Mouse (Mus musculus) spleen, adult 2 months (tissue): Measurements from ENCODE around the gene Trmt10a. TPM values are rescaled to one million over a fixed set of nuclear protein-coding genes. Genes with fewer than 3 reads are reported as not detected.

ENCODE experiments used
- DNase-seq, 2 experiments: peaks; one replicate each; pipeline versions ENCODE4 v3.0.0 to v3.0.0-alpha.2; 2012 to 2021; ENCODE audit warnings: low spot score in 2 of 2, low read depth in 1 of 2
- H3K27ac ChIP-seq: fragments of 200-500 bp; 2 replicates; pipeline ENCODE4 v1.5.1; 2012; ENCODE audit warnings: low read length, inconsistent platforms; ENCODE audit not compliant: insufficient read depth
- H3K27me3 ChIP-seq: fragments of 200-500 bp; 2 replicates; pipeline ENCODE4 v1.6.1; 2012; ENCODE audit warnings: mild to moderate bottlenecking, moderate library complexity, low read length, inconsistent platforms; ENCODE audit not compliant: control insufficient read depth, insufficient read depth
- H3K36me3 ChIP-seq: fragments of 200-500 bp; 2 replicates; pipeline ENCODE4 v1.6.1; 2012; ENCODE audit warnings: mild to moderate bottlenecking, low read length, inconsistent platforms; ENCODE audit not compliant: control insufficient read depth, insufficient read depth
- H3K4me1 ChIP-seq: fragments of 200-500 bp; 2 replicates; pipeline ENCODE4 v1.6.1; 2011; ENCODE audit warnings: inconsistent platforms; ENCODE audit not compliant: control insufficient read depth, insufficient read depth, insufficient read length
- H3K4me3 ChIP-seq: fragments of 200-500 bp; 2 replicates; pipeline ENCODE4 v1.5.1; 2011; ENCODE audit warnings: mild to moderate bottlenecking, inconsistent platforms; ENCODE audit not compliant: insufficient read depth, insufficient read length; ENCODE audit errors: extremely low read depth
- CTCF ChIP-seq: fragments of 200-500 bp; IDR thresholded peaks from 2 replicates; pipeline ENCODE4 v1.5.1; 2011; ENCODE audit warnings: mild to moderate bottlenecking, inconsistent platforms; ENCODE audit not compliant: insufficient read depth, insufficient read length, insufficient replicate concordance; ENCODE audit errors: extremely low read depth
- POLR2A ChIP-seq: fragments of 200-500 bp; IDR thresholded peaks from 2 replicates; pipeline ENCODE4 v1.6.1; 2011; ENCODE audit warnings: low read depth, low read length, inconsistent platforms
- WGBS: fragments of 180-500 bp; shearing (Covaris S2); methylation state at CpG from one replicate; pipeline ENCODE4 v1.1.7; 2018; 5-methylcytosine and 5-hydroxymethylcytosine counted together
- polyA plus RNA-seq: library from polyadenylated mRNA; depleted of rRNA; stranded (reverse); fragments of >200 nt; gene quantifications from 2 replicates; pipeline ENCODE4 v1.2.3, GENCODE M21; 2012; rRNA removed

Gene Trmt10a
- 0.43 and 0.64 TPM in 2 replicates for polyA plus RNA-seq

DNA sequence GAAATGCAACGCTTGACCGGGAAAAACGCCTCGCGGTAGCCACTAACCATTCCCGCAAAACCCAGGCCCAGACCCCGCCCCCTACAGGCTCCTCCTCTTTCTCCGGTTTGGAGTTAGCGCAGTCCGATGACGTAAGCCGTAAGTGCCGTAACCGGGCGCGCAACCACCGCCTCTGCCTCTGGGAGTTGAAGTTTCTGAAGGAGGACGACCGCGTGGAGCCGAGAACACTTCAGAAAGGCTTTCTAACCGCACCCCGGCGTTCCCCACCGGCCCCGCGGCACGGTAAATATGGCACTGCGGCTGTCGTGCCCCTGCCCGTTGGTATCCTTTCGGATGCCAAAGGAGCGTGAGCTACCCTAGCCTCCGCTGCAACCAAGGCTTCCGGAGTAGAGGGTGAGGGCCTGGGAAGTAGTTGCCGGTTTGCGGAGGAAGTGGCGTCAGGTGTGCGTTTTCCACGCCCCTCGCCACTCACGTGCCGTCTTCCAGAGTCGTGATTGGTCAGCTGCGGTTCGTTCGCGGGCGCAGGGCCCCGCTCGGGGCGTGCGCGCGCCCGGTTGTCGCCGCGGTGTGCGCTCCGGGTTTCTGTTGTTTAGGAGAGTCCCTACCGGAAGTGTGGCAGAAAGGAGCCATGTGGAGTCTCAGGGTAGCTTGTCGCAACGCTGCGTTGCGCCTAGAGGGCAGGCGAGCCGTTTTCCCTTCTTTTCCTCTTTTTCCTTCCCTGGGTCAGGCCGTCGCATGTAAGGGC is at the start of gene Trmt10a:
TSS of gene Trmt10a (plus strand) at position 134 of the 745 bp plus-strand sequence.
- DNase-seq: peak; percentile 96 to 97
- peak within 1 kb of the TSS; percentile 100 for H3K27ac ChIP-seq
- no peak for TF ChIP-seq CTCF
- TF ChIP-seq POLR2A: peak; percentile 74
- no peaks in the 10 kb centered on the region for H3K27me3 ChIP-seq
- H3K36me3 ChIP-seq: no peaks in the 10 kb centered on the region
- H3K4me3 ChIP-seq: peak within 1 kb of the TSS; percentile 95
- 1% methylated on average over 70 of the region's 70 CpGs for WGBS
- no peaks in the 10 kb centered on the region for H3K4me1 ChIP-seq

DNA sequence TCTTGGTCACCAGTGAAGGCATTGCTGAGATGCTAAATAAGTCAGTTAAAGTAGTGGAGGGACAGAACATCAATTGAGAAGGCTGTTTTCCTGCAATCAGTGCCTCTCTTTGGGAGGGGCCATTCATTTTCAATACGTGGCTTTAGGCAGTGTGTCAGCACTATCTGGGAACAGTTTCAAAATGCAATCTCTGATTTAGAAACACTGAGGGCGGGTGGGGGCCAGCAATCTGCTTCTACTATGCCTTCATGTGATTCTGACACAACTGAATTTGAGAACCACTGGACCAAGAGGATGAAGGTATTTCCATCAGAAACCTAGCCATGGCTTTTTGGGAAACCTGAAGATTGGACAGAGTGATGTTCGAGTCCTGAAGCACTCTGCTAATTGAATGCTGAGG is 47.9 kb upstream of the Trmt10a start:
- Histone ChIP-seq H3K27me3 (no peaks in the 10 kb centered on the region), H3K36me3 (no peaks in the 10 kb centered on the region), H3K27ac (no peak overlapping the region), H3K4me3 (no peak overlapping the region), H3K4me1 (no peaks in the 10 kb centered on the region)
- WGBS: 87% methylated on average over 3 of the region's 3 CpGs
- no peak for TF ChIP-seq CTCF
- TF ChIP-seq POLR2A: no peak
- no peak for DNase-seq

DNA sequence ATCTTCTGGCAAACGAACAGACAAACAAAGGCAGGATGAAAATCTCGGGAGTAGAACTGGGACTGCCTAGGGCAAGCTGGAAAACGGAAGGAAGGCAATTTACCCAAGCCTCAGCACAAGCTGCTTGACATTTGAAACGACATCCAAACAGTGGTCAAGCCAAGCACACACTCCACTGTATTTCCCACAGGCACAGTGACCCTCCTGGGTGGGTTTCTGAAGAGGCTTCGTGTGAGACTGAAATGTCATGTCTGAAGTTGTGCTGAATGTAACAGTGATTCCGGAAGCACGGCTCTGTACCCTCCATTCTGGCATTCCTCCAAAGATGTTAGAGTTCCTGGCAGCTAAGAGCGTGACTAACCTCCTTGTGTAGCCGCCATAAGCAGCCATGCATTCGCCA is 47.5 kb upstream of the Trmt10a start:
- TF ChIP-seq POLR2A (no peak), CTCF (no peak)
- Histone ChIP-seq H3K27me3 (no peaks in the 10 kb centered on the region), H3K4me3 (no peak overlapping the region), H3K27ac (no peak overlapping the region), H3K36me3 (no peaks in the 10 kb centered on the region), H3K4me1 (no peaks in the 10 kb centered on the region)
- DNase-seq: no peak
- 85% methylated on average over 10 of the region's 10 CpGs for WGBS

- no peak for TF ChIP-seq CTCF
- no peak for TF ChIP-seq POLR2A
- WGBS: 91% methylated on average over 19 of the region's 19 CpGs
- Histone ChIP-seq H3K27ac (no peak overlapping the region), H3K4me1 (no peaks in the 10 kb centered on the region), H3K27me3 (no peaks in the 10 kb centered on the region), H3K36me3 (no peaks in the 10 kb centered on the region), H3K4me3 (no peak overlapping the region)
- no peak for DNase-seq
Measured at GRCm38 (mm10) chr3:138096263-138097028, 46.8 kb upstream of the Trmt10a start.

DNA sequence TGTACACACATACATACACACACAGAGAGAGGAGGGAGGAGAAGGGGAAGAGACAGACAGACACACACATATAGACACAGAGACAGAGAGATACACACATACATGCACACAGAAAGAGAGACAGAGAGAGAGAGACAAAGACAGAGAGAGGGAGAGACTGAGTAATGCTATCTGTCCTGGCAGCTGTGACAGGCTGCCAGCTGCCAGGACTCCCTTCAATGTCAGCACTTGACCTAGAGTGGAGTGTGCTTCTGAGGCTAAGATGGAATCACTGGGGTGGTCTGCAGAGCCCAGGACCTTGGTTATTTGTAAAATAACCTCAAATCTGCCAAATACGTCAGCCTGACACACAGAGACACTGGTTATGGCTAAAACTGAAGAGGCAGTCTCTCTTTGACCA is 45.5 kb upstream of the Trmt10a start:
- WGBS: 94% methylated on average over 1 of the region's 1 CpGs
- Histone ChIP-seq H3K27me3 (no peaks in the 10 kb centered on the region), H3K4me1 (no peaks in the 10 kb centered on the region), H3K36me3 (no peaks in the 10 kb centered on the region), H3K27ac (no peak overlapping the region), H3K4me3 (no peak overlapping the region)
- TF ChIP-seq CTCF (no peak), POLR2A (no peak)
- DNase-seq: no peak

DNA sequence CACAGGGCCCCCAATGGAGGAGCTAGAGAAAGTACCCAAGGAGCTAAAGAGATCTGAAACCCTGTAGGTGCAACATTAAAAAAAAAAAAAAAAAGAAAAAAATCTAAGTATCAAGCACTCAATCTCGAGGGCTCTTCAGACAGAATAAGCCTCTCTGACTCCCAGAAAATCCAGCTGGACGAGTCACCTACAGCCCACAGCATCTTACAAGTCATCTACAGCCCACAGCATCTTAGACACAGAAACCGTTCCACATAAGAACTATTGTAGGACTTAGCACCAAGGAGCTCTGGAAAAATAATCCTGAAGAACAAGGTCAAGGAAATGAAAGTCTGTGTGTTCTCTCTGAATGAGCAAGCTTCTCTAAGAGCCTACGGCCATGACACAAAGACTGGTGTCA is 41.3 kb upstream of the Trmt10a start:
- Histone ChIP-seq H3K4me1 (no peaks in the 10 kb centered on the region), H3K27me3 (no peaks in the 10 kb centered on the region), H3K4me3 (no peak overlapping the region), H3K27ac (no peak overlapping the region), H3K36me3 (no peaks in the 10 kb centered on the region)
- DNase-seq: no peak
- 86% methylated on average over 4 of the region's 4 CpGs for WGBS
- no peak for TF ChIP-seq POLR2A
- TF ChIP-seq CTCF: no peak

GRCm38 (mm10) chr3:138103690-138104089 is 39.6 kb upstream of the Trmt10a start:
- H3K36me3 ChIP-seq: no peaks in the 10 kb centered on the region
- 86% methylated on average over 4 of the region's 4 CpGs for WGBS

More at GRCm38 (mm10) chr3:138103690-138104089, 39.6 kb upstream of the Trmt10a start:
- Histone ChIP-seq H3K27me3 (no peaks in the 10 kb centered on the region), H3K4me3 (no peak overlapping the region), H3K27ac (no peak overlapping the region), H3K4me1 (no peaks in the 10 kb centered on the region)
- no peak for DNase-seq
- no peak for TF ChIP-seq POLR2A
- no peak for TF ChIP-seq CTCF
